Mouse (Mus musculus) ES-Bruce4 (cell line): ENCODE results near the gene Tpst1. TPM values are rescaled to one million over a fixed set of nuclear protein-coding genes. Genes with fewer than 3 reads are reported as not detected.

Source experiments
- H3K27ac ChIP-seq: 2 replicates; pipeline ENCODE4 v1.5.1; 2012; ENCODE audit warnings: low read length, inconsistent platforms; ENCODE audit not compliant: insufficient read depth
- H3K27me3 ChIP-seq: 2 replicates; pipeline ENCODE4 v1.6.1; 2012; ENCODE audit warnings: mild to moderate bottlenecking, low read length, inconsistent platforms; ENCODE audit not compliant: control insufficient read depth, poor library complexity, insufficient read depth, severe bottlenecking
- H3K36me3 ChIP-seq: 2 replicates; pipeline ENCODE4 v1.6.1; 2012; ENCODE audit warnings: inconsistent platforms, mild to moderate bottlenecking, low read length, moderate library complexity; ENCODE audit not compliant: control insufficient read depth, poor library complexity, insufficient read depth, severe bottlenecking
- H3K4me1 ChIP-seq: one replicate; pipeline ENCODE4 v1.8.1; 2011; ENCODE audit warnings: low read length; ENCODE audit not compliant: control insufficient read depth, insufficient read depth
- H3K4me3 ChIP-seq: 2 replicates; pipeline ENCODE4 v1.5.1; 2011; ENCODE audit warnings: low read depth, mild to moderate bottlenecking, low read length
- H3K9ac ChIP-seq: 2 replicates; pipeline ENCODE4 v1.6.1; 2012; ENCODE audit warnings: low read depth, mild to moderate bottlenecking, inconsistent platforms; ENCODE audit not compliant: poor library complexity, severe bottlenecking
- H3K9me3 ChIP-seq: replicated peaks from 2 replicates; pipeline ENCODE4 v1.6.1; 2012; ENCODE audit warnings: mild to moderate bottlenecking, low read length, inconsistent platforms; ENCODE audit not compliant: control insufficient read depth, poor library complexity, insufficient read depth, severe bottlenecking
- CTCF ChIP-seq: IDR thresholded peaks from one replicate; pipeline ENCODE4 v1.8.1; 2011; ENCODE audit warnings: low read depth, low read length
- EP300 ChIP-seq: IDR thresholded peaks from 2 replicates; pipeline ENCODE4 v1.6.1; 2011; ENCODE audit warnings: low read depth, low read length; ENCODE audit not compliant: insufficient read depth
- POLR2A ChIP-seq: IDR thresholded peaks from one replicate; pipeline ENCODE4 v1.8.1; 2011; ENCODE audit warnings: low read length; ENCODE audit not compliant: insufficient read depth
- polyA plus RNA-seq: library from polyadenylated mRNA; stranded (reverse); fragments of >200 nt; gene quantifications from 2 replicates; pipeline ENCODE4 v1.2.4, GENCODE M21; 2011; ENCODE audit warnings: low read depth; ENCODE audit not compliant: missing spikeins, insufficient read depth, insufficient read length

Tpst1 gene
- polyA plus RNA-seq, 1 experiment, result 44.8 TPM

DNA sequence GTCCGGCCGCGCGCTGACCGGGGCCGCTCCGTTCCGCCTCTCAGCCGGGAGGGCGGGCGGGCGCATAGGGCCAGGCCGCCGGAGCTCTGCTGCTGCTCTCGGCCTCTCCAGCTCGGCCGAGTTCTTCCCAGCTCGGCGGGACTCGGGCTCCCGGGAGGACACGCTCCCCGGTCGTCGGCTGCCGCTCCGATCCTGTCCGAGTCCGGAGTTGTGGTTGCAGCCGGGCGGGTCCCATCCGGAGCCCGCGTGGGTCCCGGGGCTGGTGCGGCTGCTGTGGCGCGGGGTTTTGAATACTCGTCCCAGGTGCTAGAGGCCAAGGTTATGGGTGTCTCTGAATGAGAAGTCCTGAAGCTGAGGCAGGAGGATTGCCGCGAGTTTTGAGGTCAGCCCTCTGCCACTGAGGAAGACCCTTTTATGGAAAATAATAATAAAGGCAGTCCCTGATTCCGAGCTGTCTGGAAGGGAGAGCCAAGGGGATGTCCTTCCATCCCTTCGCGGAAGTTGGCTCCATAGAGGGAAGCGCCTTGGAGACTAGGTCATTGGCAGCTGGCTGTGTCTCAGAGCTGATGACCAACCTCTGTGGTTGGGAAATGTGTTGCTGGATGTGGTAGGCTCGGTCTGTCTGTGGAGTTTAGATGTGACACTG, 99.0 kb downstream of the Tpst1 start:
- Histone ChIP-seq H3K4me1 (no peaks in the 10 kb centered on the region), H3K36me3 (no peaks in the 10 kb centered on the region), H3K27me3 (no peaks in the 10 kb centered on the region), H3K9ac (peak overlapping the region; percentile 91), H3K9me3 (0 out of 2 replicates have a peak, but pooled peaks cover 3% of the 10 kb centered on the region), H3K27ac (no peak overlapping the region), H3K4me3 (peak overlapping the region; percentile 91)
- TF ChIP-seq EP300, result no peak
- TF ChIP-seq CTCF, result no peak
- TF ChIP-seq POLR2A, result no peak

DNA sequence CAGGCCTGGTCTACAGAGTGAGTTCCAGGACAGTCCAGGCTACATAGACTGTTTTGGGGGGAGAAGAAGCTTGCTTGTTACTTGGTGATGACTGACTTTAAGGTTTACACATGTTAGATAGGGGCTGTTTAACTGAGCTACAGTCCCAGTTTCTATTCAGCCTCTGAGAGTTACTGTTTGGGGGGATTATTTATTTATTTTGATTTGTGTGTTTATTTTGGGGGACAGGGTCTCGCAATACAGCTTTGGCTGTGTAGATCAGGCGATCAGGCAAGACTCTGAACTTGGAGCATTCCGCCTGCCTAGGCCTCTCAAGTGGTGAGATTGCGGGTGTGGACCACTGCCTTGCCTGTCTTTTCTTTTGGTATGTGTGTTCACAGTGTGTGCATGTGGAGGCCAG, 99.9 kb downstream of the Tpst1 start:
- H3K27me3 ChIP-seq, result no peaks in the 10 kb centered on the region
- no peak for TF ChIP-seq CTCF
- no peak for TF ChIP-seq EP300
- TF ChIP-seq POLR2A, result no peak
- no peaks in the 10 kb centered on the region for H3K4me1 ChIP-seq
- no peak overlapping the region for H3K27ac ChIP-seq
- H3K9ac ChIP-seq, result peak overlapping the region; percentile 91
- H3K36me3 ChIP-seq, result no peaks in the 10 kb centered on the region
- 0 out of 2 replicates have a peak, but pooled peaks cover 2% of the 10 kb centered on the region for H3K9me3 ChIP-seq
- no peak overlapping the region for H3K4me3 ChIP-seq

DNA sequence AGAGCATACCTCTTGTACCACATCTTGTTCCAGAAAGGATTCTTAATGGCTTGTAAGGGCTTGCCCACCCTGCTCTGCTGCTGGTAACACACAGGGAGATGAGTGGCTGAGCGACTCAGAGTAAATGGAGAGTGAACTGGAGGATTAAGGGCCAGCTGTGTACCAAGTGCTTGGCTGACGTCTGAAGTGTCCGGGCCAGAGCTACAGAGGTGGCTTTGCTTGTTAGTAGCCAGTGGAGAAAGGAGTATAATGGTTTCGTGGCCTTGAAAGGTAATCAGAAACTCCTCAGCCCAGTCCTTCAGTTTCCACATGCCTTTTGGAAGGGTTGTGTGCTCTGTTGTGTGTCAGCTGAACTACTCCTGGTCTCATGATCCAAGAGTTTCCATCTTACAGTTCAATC, 104.7 kb downstream of the Tpst1 start:
- H3K36me3 ChIP-seq, result no peaks in the 10 kb centered on the region
- H3K9ac ChIP-seq, result no peak overlapping the region
- H3K27me3 ChIP-seq, result no peaks in the 10 kb centered on the region
- TF ChIP-seq POLR2A, result no peak
- no peak for TF ChIP-seq CTCF
- no peak for TF ChIP-seq EP300
- H3K9me3 ChIP-seq, result no peaks in the 10 kb centered on the region
- no peak overlapping the region for H3K4me3 ChIP-seq
- no peak overlapping the region for H3K27ac ChIP-seq
- H3K4me1 ChIP-seq, result no peaks in the 10 kb centered on the region

DNA sequence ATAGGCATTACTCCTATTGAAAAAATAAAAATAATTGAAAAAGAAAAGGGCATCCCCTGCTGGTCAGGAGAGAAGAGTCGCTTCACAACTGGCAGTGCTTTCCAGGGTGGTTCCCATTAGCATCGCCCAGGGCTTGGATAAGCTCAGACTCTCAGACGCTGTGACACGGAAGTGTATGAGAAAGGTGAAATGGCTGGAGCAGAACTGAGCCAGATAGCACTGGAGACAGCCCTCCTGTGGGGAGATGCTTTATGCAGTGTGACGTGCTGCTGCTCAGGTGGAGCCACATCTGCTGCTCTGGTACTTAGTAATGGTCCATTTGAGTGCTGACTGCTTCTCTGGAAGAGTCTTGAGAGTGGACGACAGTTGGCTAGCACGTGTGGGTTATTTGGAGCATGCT, 107.2 kb downstream of the Tpst1 start:
- no peak for TF ChIP-seq EP300
- no peak overlapping the region for H3K9ac ChIP-seq
- H3K9me3 ChIP-seq, result no peaks in the 10 kb centered on the region
- H3K27ac ChIP-seq, result no peak overlapping the region
- no peaks in the 10 kb centered on the region for H3K36me3 ChIP-seq
- H3K27me3 ChIP-seq, result no peaks in the 10 kb centered on the region
- 0 out of 2 replicates have a peak overlapping the region, but pooled peaks have one; percentile 1 for H3K4me3 ChIP-seq
- no peaks in the 10 kb centered on the region for H3K4me1 ChIP-seq

DNA sequence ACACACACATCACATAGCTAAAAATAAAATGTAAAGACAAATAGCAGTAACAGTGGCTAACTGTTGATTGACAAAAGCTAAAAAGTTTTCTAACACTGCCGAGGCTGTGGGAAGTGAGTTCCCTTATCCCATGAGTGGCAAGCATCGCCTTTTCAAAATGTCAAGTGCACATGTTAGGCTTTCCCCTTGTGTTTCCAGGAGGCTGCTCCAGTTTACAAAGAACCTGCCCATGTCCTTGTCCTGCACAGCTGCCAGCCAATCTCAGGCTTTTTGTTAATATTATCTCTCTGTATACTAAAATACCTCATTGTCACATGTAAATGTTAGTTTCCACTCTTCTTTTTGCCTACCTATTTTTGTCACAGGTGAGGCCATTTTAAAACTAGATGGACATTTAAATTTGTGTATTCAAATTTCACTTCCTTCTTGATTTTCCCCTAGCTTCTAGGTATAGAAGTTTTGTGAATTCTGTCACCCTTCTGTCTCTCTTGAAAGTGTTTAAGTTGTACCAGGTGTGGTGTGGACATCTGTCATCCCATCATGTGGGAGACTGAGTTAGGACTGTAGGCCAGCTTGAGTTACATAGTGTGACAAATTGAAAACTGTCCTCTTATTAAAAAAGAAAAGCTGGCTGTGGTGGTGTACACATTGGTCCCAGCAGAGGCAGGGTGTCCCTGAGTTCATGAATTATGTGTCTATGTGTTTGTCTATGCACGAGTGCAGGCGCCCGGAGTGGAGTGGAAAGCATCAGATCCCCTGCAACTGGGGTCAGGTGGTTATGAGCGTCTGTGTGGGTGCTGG, 108.8 kb downstream of the Tpst1 start:
- Histone ChIP-seq H3K9ac (no peak overlapping the region), H3K27ac (no peak overlapping the region), H3K9me3 (no peaks in the 10 kb centered on the region), H3K4me3 (no peak overlapping the region), H3K27me3 (no peaks in the 10 kb centered on the region), H3K36me3 (no peaks in the 10 kb centered on the region), H3K4me1 (no peaks in the 10 kb centered on the region)
- TF ChIP-seq EP300, result no peak
- TF ChIP-seq POLR2A, result no peak
- no peak for TF ChIP-seq CTCF

DNA sequence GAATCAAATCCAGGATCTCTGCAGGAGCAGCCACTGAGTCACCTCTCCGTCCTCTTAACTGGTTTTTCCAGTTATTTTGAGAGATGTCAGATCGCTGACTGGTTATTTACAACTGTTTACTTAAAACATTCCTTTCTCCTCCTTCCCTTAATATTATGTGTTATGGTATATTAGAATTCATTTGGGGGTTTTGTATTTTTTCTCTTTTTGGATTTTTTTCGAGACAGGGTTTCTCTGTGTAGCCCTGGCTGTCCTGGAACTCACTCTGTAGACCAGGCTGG, 109.4 kb downstream of the Tpst1 start:
- Histone ChIP-seq H3K4me3 (no peak overlapping the region), H3K27ac (no peak overlapping the region), H3K9me3 (no peaks in the 10 kb centered on the region), H3K4me1 (no peaks in the 10 kb centered on the region), H3K27me3 (no peaks in the 10 kb centered on the region), H3K9ac (no peak overlapping the region), H3K36me3 (no peaks in the 10 kb centered on the region)
- TF ChIP-seq POLR2A (no peak), CTCF (no peak), EP300 (no peak)
